Mouse (Mus musculus) kidney, embryonic 14.5 days (tissue): Measurements from ENCODE around the gene Ccr2. TPM values are rescaled to one million over a fixed set of nuclear protein-coding genes. Genes with fewer than 3 reads are reported as not detected.

ENCODE experiments used
- ATAC-seq: fragments of 200-750 bp; cut with Nextera tagmentation; 2 replicates; pipeline ENCODE4 v1.8.0; 2017; ENCODE audit warnings: moderate number of reproducible peaks, mild to moderate bottlenecking, moderate TSS enrichment, moderate library complexity; ENCODE audit not compliant: low FRiP score, low TSS enrichment
- H3K27ac ChIP-seq: fragments of 300-500 bp; sonication (generic); 2 replicates; pipeline ENCODE4 v1.5.1; 2014; ENCODE audit warnings: low read depth, mild to moderate bottlenecking, low read length, moderate library complexity, mixed read lengths
- H3K27me3 ChIP-seq: fragments of 300-500 bp; sonication (generic); 2 replicates; pipeline ENCODE4 v1.6.1; 2014; ENCODE audit warnings: mild to moderate bottlenecking, low read length; ENCODE audit not compliant: control insufficient read depth, insufficient read depth
- H3K36me3 ChIP-seq: fragments of 300-500 bp; sonication (generic); 2 replicates; pipeline ENCODE4 v1.6.1; 2014; ENCODE audit warnings: low read length, mixed read lengths; ENCODE audit not compliant: control insufficient read depth, insufficient read depth
- H3K4me1 ChIP-seq: fragments of 300-500 bp; sonication (generic); 2 replicates; pipeline ENCODE4 v1.6.1; 2014; ENCODE audit warnings: low read length, mixed read lengths; ENCODE audit not compliant: control insufficient read depth, insufficient read depth
- H3K4me2 ChIP-seq: fragments of 300-500 bp; sonication (generic); replicated peaks from 2 replicates; pipeline ENCODE4 v1.6.1; 2014; ENCODE audit warnings: low read depth, mild to moderate bottlenecking, low read length
- H3K4me3 ChIP-seq: fragments of 300-500 bp; sonication (generic); 2 replicates; pipeline ENCODE4 v1.5.1; 2014; ENCODE audit warnings: mild to moderate bottlenecking, low read length
- H3K9ac ChIP-seq: fragments of 300-500 bp; sonication (generic); 2 replicates; pipeline ENCODE4 v1.6.1; 2014; ENCODE audit warnings: low read depth, mild to moderate bottlenecking, low read length, moderate library complexity
- H3K9me3 ChIP-seq: fragments of 300-500 bp; sonication (generic); 2 replicates; pipeline ENCODE4 v1.6.1; 2016; ENCODE audit warnings: low read length; ENCODE audit not compliant: control insufficient read depth
- WGBS: fragments of 180-500 bp; shearing (Covaris S2); extraction: QIAGEN DNeasy Blood & Tissue Kit; methylation state at CpG from one replicate; pipeline ENCODE4 v1.1.7; 2014; 5-methylcytosine and 5-hydroxymethylcytosine counted together
- polyA plus RNA-seq: library from polyadenylated mRNA; unstranded; fragments of >200 nt; fragmentation: Nextera tagmentation; extraction: Ambion mirVana; gene quantifications from 2 replicates; pipeline ENCODE4 v1.2.1, GENCODE M21; 2014

The Ccr2 gene
- polyA plus RNA-seq, 1 experiment from 2014 or later, result 1.9 TPM

GRCm38 (mm10) chr9:124111997-124112396 is 10.2 kb downstream of the Ccr2 start:
- Histone ChIP-seq H3K36me3 (no peaks in the 10 kb centered on the region), H3K27ac (no peak overlapping the region)
- WGBS, result 80% methylated on average over 1 of the region's 1 CpGs

DNA sequence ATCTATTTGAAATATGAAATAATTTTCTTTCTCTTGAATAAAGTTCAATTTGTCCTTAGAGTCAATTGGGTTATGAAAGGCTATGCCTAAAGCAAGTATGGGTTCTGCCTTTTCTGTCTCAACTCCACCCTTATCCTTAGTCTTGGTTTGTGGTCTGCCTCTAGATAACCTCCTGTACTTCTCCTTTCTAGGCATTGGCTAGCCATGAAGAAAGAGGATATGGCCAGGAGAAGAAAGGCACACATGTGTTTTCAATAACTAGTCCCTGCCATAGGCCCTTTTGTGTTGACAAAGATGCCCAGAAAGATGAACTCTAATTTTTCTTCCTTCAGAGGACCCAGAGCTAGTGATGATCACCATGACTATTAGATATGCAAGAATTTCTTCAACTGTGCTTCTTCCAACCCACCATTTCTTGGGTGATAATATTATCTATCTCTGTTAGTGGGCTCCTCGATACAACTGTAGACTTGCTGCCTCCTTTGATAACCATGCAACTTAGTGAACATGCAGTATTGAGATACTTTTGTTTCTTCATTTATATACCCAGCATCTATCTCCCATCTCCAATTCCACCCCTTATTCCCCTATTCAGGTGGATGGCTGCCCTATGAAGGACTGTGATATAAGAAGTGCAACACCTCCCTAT is 11.0 kb downstream of the Ccr2 start:
- Histone ChIP-seq H3K27me3 (no peaks in the 10 kb centered on the region), H3K4me3 (no peak overlapping the region), H3K4me2 (no peak overlapping the region), H3K9ac (no peak overlapping the region), H3K36me3 (no peaks in the 10 kb centered on the region), H3K4me1 (no peaks in the 10 kb centered on the region), H3K9me3 (no peaks in the 10 kb centered on the region), H3K27ac (no peak overlapping the region)
- ATAC-seq, result no peak
- WGBS, result 96% methylated on average over 1 of the region's 1 CpGs

More at GRCm38 (mm10) chr9:124111997-124112396, 10.2 kb downstream of the Ccr2 start:
- Histone ChIP-seq H3K9ac (no peak overlapping the region), H3K4me2 (no peak overlapping the region), H3K4me1 (no peaks in the 10 kb centered on the region), H3K9me3 (no peaks in the 10 kb centered on the region), H3K27me3 (no peaks in the 10 kb centered on the region), H3K4me3 (no peak overlapping the region)
- no peak for ATAC-seq

DNA sequence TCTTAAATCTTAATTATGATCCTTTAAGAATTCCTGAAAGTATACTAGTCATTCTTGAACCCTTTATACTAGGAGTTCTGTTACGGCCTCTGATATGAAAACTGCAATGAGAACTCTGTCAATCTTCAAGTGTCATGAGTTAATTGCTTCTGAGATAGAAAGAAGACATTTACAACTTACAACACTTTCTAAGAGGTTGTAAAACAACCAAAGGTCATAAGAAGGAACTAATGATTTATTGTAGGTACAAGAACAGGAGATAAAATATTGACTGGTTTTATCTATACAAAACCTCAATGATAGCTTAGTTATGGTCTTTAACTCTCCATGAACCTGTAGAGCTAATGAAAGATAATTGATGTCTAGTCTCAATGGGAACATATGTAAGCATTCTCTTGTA is 12.0 kb downstream of the Ccr2 start:
- ATAC-seq, result no peak
- WGBS, result 45% methylated on average over 1 of the region's 1 CpGs
- Histone ChIP-seq H3K4me3 (no peak overlapping the region), H3K9me3 (no peaks in the 10 kb centered on the region), H3K36me3 (no peaks in the 10 kb centered on the region), H3K27ac (no peak overlapping the region), H3K9ac (no peak overlapping the region), H3K4me2 (no peak overlapping the region), H3K4me1 (no peaks in the 10 kb centered on the region), H3K27me3 (no peaks in the 10 kb centered on the region)

- no peaks in the 10 kb centered on the region for H3K27me3 ChIP-seq
- H3K4me2 ChIP-seq, result no peak overlapping the region
- H3K9ac ChIP-seq, result no peak overlapping the region
- H3K4me3 ChIP-seq, result no peak overlapping the region
- H3K4me1 ChIP-seq, result no peaks in the 10 kb centered on the region
- ATAC-seq, result no peak
- no peaks in the 10 kb centered on the region for H3K36me3 ChIP-seq
- H3K9me3 ChIP-seq, result no peaks in the 10 kb centered on the region
- H3K27ac ChIP-seq, result no peak overlapping the region
- 97% methylated on average over 1 of the region's 1 CpGs for WGBS
Observed at GRCm38 (mm10) chr9:124118489-124118888, 16.7 kb downstream of the Ccr2 start.

- no peaks in the 10 kb centered on the region for H3K36me3 ChIP-seq
- no peaks in the 10 kb centered on the region for H3K4me1 ChIP-seq
- H3K9ac ChIP-seq, result no peak within 1 kb of the TSS
- no peak within 1 kb of the TSS for H3K27ac ChIP-seq
- WGBS, result 84% methylated on average over 3 of the region's 3 CpGs
- no peaks in the 10 kb centered on the region for H3K27me3 ChIP-seq
- ATAC-seq, result no peak
- H3K4me2 ChIP-seq, result no peak within 1 kb of the TSS
- H3K4me3 ChIP-seq, result no peak within 1 kb of the TSS
- no peaks in the 10 kb centered on the region for H3K9me3 ChIP-seq
Observed at GRCm38 (mm10) chr9:124121387-124122184, 19.8 kb downstream of the Ccr2 start, which contains the start of gene Ccr5. TSS of gene Ccr5 (plus strand) at chr9:124121543.

DNA sequence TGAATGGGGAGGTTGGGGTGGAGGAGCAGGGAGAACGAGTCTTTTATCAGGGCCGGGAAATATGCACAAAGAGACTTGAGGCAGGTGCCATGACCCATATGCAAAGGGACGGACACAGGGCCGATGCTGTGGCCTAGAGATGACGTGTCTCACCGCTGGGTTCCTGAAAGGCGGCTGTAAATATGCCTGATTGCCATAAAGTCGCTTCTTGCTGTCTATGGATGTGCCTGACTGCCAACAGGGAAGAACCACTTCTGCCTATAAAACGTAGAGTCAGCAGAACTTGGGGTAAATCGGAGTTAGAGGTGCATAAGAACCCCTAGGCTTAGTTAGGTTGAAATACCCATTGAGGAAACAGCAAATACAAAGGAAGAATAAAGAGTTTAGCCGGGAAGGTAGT is 23.8 kb downstream of the Ccr2 start:
- Histone ChIP-seq H3K36me3 (no peaks in the 10 kb centered on the region), H3K4me3 (no peak overlapping the region), H3K9me3 (no peaks in the 10 kb centered on the region), H3K4me2 (no peak overlapping the region), H3K9ac (no peak overlapping the region), H3K27me3 (no peaks in the 10 kb centered on the region), H3K27ac (no peak overlapping the region), H3K4me1 (no peaks in the 10 kb centered on the region)
- 77% methylated on average over 11 of the region's 11 CpGs for WGBS
- ATAC-seq, result no peak

DNA sequence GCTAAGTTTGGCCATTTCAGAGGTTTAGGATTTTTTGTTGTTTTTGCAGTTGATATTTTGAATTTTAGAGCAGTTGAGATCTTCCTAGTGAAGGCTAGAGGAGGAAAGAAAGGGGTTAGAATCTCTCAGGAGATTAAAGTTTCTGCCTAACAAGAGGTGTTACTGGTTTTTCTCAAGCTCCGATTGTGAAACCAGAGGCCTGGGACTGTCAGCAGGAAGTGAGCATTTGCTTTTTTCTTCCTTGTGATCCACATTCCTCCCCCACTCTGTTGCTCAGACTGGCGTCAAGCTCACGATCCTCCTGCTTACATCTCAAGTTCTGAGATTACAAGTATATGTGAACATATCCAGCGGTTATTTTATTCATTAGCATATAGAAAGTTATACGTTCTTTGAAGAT is 24.6 kb downstream of the Ccr2 start:
- 30% methylated on average over 5 of the region's 5 CpGs for WGBS
- H3K4me3 ChIP-seq, result no peak overlapping the region
- H3K4me1 ChIP-seq, result no peaks in the 10 kb centered on the region
- no peak overlapping the region for H3K4me2 ChIP-seq
- no peaks in the 10 kb centered on the region for H3K27me3 ChIP-seq
- H3K36me3 ChIP-seq, result no peaks in the 10 kb centered on the region
- no peak overlapping the region for H3K9ac ChIP-seq
- H3K9me3 ChIP-seq, result no peaks in the 10 kb centered on the region
- no peak for ATAC-seq
- no peak overlapping the region for H3K27ac ChIP-seq

DNA sequence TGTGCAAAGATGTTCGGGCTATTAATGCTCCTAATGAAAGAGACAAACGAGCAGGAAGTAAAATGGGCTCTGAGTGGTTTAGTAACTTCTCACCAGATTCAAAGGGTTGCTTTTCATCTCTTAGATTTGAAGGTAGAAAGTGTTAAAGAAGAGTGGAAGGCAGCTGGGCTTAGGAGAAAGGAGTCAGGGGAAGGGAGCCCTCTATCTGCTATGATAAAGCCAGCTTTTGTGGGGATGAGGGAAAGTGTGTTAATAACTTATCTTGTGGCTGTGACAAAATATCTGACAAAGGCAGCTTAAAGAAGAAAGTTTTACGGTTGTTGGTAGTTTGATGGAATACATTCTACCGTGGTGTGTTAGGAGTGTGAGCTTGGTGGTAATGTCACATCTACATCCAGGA is 25.7 kb downstream of the Ccr2 start:
- no peaks in the 10 kb centered on the region for H3K27me3 ChIP-seq
- no peak for ATAC-seq
- no peak overlapping the region for H3K27ac ChIP-seq
- WGBS, result 46% methylated on average over 4 of the region's 4 CpGs
- no peaks in the 10 kb centered on the region for H3K9me3 ChIP-seq
- no peaks in the 10 kb centered on the region for H3K4me1 ChIP-seq
- no peak overlapping the region for H3K4me2 ChIP-seq
- H3K36me3 ChIP-seq, result no peaks in the 10 kb centered on the region
- H3K9ac ChIP-seq, result no peak overlapping the region
- no peak overlapping the region for H3K4me3 ChIP-seq

DNA sequence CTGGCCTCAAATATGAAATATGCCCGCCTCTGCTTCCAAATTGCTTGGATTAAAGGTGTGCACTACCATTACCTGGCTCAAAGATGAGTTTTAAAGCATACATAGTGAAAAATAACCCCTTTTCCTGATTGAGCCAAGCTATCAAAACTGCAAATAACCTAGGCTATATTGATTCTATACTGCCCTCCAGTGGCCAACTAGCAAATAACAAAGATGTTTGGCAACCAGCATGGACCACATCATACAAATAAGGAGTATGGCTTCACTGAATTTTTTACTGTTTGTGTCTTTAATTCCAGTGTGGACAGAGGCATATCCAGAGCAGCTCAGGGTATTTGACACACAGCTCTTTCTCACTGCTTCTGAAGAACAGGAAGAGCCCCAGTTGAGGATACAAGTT is 26.6 kb downstream of the Ccr2 start:
- no peak overlapping the region for H3K27ac ChIP-seq
- no peak overlapping the region for H3K4me2 ChIP-seq
- H3K4me3 ChIP-seq, result no peak overlapping the region
- no peaks in the 10 kb centered on the region for H3K36me3 ChIP-seq
- H3K9ac ChIP-seq, result no peak overlapping the region
- H3K9me3 ChIP-seq, result no peaks in the 10 kb centered on the region
- 2% methylated on average over 1 of the region's 1 CpGs for WGBS
- no peaks in the 10 kb centered on the region for H3K4me1 ChIP-seq
- no peaks in the 10 kb centered on the region for H3K27me3 ChIP-seq
- ATAC-seq, result no peak
